Mouse (Mus musculus) bone marrow, adult 2 months (tissue): ENCODE data around the gene Ntsr1.

ENCODE experiments used
- CTCF ChIP-seq: fragments of 200-500 bp; IDR thresholded peaks from 2 replicates; pipeline ENCODE4 v1.5.1; 2011; ENCODE audit warnings: low read length, control low read depth; ENCODE audit not compliant: control insufficient read depth, insufficient read depth
- POLR2A ChIP-seq: fragments of 200-500 bp; IDR thresholded peaks from 2 replicates; pipeline ENCODE4 v1.6.1; 2011; ENCODE audit warnings: low read depth, mild to moderate bottlenecking, control low read depth, low read length, borderline replicate concordance; ENCODE audit not compliant: control insufficient read depth

- TF ChIP-seq CTCF = no peak
- no peak for TF ChIP-seq POLR2A
These were observed 24.9 kb upstream of the Ntsr1 start for GRCm38 (mm10) chr2:180474864-180475263.
